Mouse (Mus musculus) v-Abl transformed pro-B cells (cell line): ENCODE results near the gene Slc43a2.
"Not testable (repeated sequence)": the region's sequence is repeated elsewhere in the genome, so short reads cannot be mapped to it uniquely, and the experiment has no call there.

Experiments used
- in situ Hi-C, 2 experiments: fragments of 400-800 bp; cut with MboI; formaldehyde crosslinking; loops; one replicate each; pipeline ENCODE4 v1.15.1; 2025; ENCODE audit not compliant: unreplicated experiment in 2 of 2

The Slc43a2 gene

GRCm38 (mm10) chr11:75592612-75593011 is 61.1 kb downstream of the Slc43a2 start:
- in situ Hi-C loops, result no loop called here

GRCm38 (mm10) chr11:75594431-75594830 is 62.9 kb downstream of the Slc43a2 start:
- in situ Hi-C loops, result no loop called here

- in situ Hi-C loops, result no loop called here
Measured at GRCm38 (mm10) chr11:75595404-75595803, 63.9 kb downstream of the Slc43a2 start.

DNA sequence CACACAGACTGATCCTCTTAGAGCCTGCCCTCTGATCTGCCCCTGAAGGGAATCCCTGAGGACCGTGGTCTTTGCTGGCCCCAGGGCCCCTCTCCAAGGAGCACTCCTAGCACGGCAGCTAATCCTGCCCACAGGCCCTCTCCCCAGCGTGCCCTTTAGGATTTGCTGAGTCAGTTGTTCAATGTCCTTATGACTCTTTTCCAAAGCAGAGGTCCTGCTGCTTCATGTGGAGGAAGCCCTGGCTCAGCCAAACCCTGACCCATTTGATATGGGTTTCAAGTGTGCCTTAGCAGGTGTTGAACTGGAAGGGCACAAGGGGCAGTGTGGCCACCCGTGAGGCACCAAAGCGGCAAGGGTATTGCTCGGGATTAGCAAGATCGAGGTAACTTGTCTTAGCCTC is 64.3 kb downstream of the Slc43a2 start:
- in situ Hi-C loops, result no loop called here

- in situ Hi-C loops, result no loop called here
Measured at GRCm38 (mm10) chr11:75596726-75597255, 65.3 kb downstream of the Slc43a2 start.

- in situ Hi-C loops, result no loop called here
Measured at GRCm38 (mm10) chr11:75598004-75598403, 66.5 kb downstream of the Slc43a2 start.

DNA sequence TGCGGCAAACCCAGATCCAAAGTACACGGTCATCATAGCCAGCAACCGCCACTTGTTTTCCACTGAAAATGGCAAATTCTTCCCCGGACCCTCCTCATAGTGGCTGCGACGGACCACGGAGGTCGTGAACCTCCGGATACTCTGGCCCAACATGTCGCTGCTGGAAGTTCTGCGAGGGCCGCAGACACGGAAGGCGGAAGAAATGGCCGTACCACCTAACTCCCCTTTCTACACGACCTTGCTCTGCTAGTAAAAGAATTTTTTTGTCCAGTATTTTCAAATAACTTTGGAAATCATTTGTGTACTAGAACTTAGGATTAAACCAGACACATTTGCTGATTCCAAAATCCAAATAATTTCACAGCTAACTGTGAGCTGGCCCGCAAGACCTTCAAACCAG is 68.3 kb downstream of the Slc43a2 start:
- in situ Hi-C loops, result not testable (repeated sequence)

- in situ Hi-C loops, result no loop called here
Measured at GRCm38 (mm10) chr11:75604826-75605225, 73.3 kb downstream of the Slc43a2 start.

DNA sequence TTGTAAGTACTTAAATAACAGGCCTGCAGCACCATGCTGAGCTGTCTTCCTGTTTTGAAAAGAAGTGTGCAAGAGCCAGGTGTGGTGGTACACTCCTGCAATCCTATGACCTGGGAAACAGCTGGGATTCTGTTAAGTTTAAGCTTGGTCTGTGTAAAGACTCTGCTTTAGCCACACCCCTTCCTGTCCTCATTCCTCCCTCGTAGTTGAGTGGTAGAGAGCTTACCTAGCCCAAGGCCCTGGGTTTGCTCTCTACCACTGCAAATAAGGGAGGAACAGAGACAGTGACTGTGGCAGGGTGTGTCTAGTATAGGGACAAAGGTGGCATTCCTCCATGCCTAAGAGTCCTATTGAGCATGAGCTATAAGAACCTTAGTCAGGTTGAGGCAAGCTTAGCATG is 73.8 kb downstream of the Slc43a2 start:
- in situ Hi-C loops, result no loop called here

- in situ Hi-C loops, result no loop called here
Measured at GRCm38 (mm10) chr11:75608776-75609175, 77.3 kb downstream of the Slc43a2 start.

DNA sequence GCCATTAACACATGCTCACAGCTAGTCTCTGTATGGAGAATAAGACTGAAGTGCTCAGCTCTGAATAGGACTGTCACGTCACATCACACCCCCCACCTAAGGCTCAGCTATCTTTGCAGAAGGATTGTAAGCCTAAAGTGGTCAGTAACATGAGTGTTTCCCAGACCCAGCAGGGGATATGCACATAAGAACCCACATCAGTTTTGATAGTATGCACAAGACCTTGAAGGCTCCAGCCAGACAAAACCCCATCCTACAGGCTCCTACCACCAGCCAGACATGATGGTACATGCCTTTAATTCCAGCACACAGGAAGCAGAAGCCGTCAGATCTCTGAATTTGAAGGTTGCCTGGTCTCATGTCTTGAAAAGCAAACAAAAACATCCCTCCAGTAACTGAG is 78.5 kb downstream of the Slc43a2 start:
- in situ Hi-C loops, result no loop called here

- in situ Hi-C loops, result no loop called here
Measured at GRCm38 (mm10) chr11:75614769-75615168, 83.3 kb downstream of the Slc43a2 start.

- in situ Hi-C loops, result no loop called here
Measured at GRCm38 (mm10) chr11:75615556-75615955, 84.1 kb downstream of the Slc43a2 start.

GRCm38 (mm10) chr11:75619133-75619532 is 87.6 kb downstream of the Slc43a2 start:
- in situ Hi-C loops, result no loop called here

- in situ Hi-C loops, result no loop called here
Measured at GRCm38 (mm10) chr11:75620136-75620780, 88.8 kb downstream of the Slc43a2 start.

GRCm38 (mm10) chr11:75621426-75621825 is 89.9 kb downstream of the Slc43a2 start:
- in situ Hi-C loops, result no loop called here

DNA sequence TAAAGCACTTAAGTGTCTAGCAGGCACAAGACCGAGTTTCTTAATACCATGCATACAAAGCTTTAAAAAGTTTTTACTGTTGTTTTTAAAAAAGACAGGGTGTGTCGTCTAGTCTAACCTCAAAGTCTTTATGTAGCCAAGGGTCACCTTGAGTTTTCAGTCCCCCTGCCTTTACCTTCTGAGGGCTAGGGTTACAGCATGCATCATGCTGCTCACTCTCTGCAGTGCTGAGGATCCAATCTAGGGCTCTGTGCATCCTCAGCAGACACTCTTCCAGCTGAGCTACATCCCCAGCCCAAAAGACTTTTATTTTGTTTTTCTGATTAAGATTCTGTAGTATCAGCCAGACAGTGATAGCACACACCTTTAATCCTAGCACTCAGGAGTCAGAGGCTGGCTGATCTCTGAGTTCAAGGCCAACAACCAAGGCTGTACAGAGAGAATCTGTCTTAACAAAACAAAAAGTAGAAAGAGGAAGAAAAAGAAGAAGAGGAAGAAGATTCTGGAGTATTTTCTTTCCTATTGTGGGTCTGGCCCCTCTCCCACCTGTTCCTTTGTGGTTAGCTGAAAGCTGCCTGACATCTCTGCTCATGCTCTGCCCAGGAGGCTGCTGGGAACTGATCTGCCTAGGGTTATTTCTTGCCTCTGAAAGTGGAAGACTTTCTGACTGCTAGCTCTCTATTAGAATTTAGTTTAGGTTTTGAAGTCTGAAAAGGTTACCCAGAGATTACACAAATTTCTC is 91.3 kb downstream of the Slc43a2 start:
- in situ Hi-C loops, result no loop called here

DNA sequence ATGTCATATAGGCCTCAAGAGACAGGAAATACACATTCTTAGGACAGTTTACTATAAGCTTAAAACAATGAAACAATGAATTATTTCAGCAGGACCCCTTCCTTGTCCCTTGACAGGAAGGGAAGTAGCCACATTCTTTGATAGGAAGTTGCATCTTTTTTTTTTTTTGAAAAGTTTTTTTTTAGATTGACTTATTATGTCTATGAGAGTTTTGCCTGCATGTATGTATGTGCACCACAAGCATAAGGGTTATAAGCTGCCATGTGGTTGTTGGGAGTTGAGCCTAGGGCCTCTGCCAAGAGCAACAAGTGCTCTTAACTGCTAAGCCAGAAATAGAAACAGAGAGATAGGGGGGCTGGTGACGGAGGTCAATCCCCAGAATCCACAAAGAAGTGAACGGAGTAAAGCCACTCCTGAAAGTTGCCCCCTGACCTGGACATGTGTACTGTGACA is 92.6 kb downstream of the Slc43a2 start:
- in situ Hi-C loops, result no loop called here

DNA sequence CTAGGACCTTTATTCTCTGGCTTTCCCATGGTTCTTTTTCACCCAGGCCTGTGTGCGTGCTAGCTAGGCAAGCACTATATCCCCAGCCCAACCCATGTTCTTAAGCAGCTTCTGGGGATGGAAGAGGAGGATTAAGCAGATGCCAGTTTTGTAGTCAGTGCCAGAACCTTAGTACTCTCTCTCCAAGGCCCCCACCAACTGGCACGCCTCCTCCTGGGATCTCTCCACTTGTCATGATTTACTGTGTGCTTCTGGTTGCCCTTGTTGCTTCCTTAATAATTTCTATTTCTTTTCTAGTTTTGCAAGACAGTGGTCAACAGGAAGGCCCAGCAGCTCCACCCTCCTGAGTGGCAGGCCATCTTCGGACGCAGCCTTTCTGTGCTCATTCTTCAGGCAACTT is 94.3 kb downstream of the Slc43a2 start:
- in situ Hi-C loops, result no loop called here
